Mouse (Mus musculus) embryonic facial prominence, embryonic 14.5 days (tissue): ENCODE data around the gene Krt76. TPM values are rescaled to one million over a fixed set of nuclear protein-coding genes. Genes with fewer than 3 reads are reported as not detected.
A peak's percentile ranks its signal among the peaks of the same experiment; 100 is the strongest.

Experiments used
- ATAC-seq: fragments of 200-750 bp; cut with Nextera tagmentation; 2 replicates; pipeline ENCODE4 v1.8.0; 2017; ENCODE audit warnings: low read depth, moderate number of reproducible peaks, moderate TSS enrichment
- DNase-seq: peaks from one replicate; pipeline ENCODE4 v3.0.0-alpha.2; 2015; ENCODE audit warnings: low spot score
- H3K27ac ChIP-seq: fragments of 300-500 bp; sonication (generic); replicated peaks from 2 replicates; pipeline ENCODE4 v1.5.1; 2014; ENCODE audit warnings: low read depth, mild to moderate bottlenecking, low read length, moderate library complexity
- H3K27me3 ChIP-seq: fragments of 300-500 bp; sonication (generic); replicated peaks from 2 replicates; pipeline ENCODE4 v1.6.1; 2014; ENCODE audit warnings: low read length; ENCODE audit not compliant: control insufficient read depth, insufficient read depth
- H3K36me3 ChIP-seq: fragments of 300-500 bp; sonication (generic); 2 replicates; pipeline ENCODE4 v1.6.1; 2014; ENCODE audit warnings: low read length, mixed read lengths; ENCODE audit not compliant: control insufficient read depth, insufficient read depth
- H3K4me1 ChIP-seq: fragments of 300-500 bp; sonication (generic); 2 replicates; pipeline ENCODE4 v1.6.1; 2014; ENCODE audit warnings: antibody characterized with exemption, low read length; ENCODE audit not compliant: control insufficient read depth, insufficient read depth
- H3K4me2 ChIP-seq: fragments of 300-500 bp; sonication (generic); 2 replicates; pipeline ENCODE4 v1.6.1; 2014; ENCODE audit warnings: low read depth, mild to moderate bottlenecking, low read length, moderate library complexity, mixed read lengths
- H3K4me3 ChIP-seq: fragments of 300-500 bp; sonication (generic); 2 replicates; pipeline ENCODE4 v1.5.1; 2014; ENCODE audit warnings: low read depth, mild to moderate bottlenecking, low read length
- H3K9ac ChIP-seq: fragments of 300-500 bp; sonication (generic); 2 replicates; pipeline ENCODE4 v1.6.1; 2014; ENCODE audit warnings: low read depth, mild to moderate bottlenecking, low read length, moderate library complexity, mixed read lengths
- H3K9me3 ChIP-seq: fragments of 300-500 bp; sonication (generic); 2 replicates; pipeline ENCODE4 v1.6.1; 2016; ENCODE audit warnings: low read length; ENCODE audit not compliant: control insufficient read depth
- WGBS: fragments of 180-500 bp; shearing (Covaris S2); extraction: QIAGEN DNeasy Blood & Tissue Kit; methylation state at CpG from one replicate; pipeline ENCODE4 v1.1.7; 2014; 5-methylcytosine and 5-hydroxymethylcytosine counted together
- polyA plus RNA-seq: library from polyadenylated mRNA; unstranded; fragments of >200 nt; fragmentation: Nextera tagmentation; extraction: Ambion mirVana; gene quantifications from 2 replicates; pipeline ENCODE4 v1.2.1, GENCODE M21; 2014

Krt76 gene
- 0.31 and 0.68 TPM in 2 replicates for polyA plus RNA-seq

DNA sequence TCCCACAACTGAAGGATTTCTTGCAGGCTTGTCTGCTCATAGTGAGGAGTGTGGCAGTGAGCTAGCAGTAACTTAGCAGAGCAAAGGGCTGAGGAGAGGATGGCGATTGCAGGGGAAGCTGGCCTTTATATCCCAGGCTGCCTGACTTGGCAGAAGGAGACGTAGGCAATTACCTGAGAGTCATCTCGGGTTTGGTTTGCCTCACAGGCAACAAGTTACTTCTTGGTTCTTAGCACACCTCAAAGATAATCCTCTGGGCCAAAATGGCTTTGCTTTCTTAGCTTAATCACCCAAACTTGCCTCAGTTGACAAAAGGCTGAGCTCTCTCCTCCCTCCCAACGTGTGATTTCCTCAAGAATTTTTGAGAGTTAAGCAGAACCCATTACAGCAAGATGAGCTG is at the start of gene Krt76:
Gene Krt76 (minus strand): TSS at position 101 of the 400 bp plus-strand sequence.
- Histone ChIP-seq H3K27ac (no peak within 1 kb of the TSS), H3K9me3 (no peaks in the 10 kb centered on the region), H3K27me3 (no peaks in the 10 kb centered on the region), H3K4me3 (no peak within 1 kb of the TSS), H3K36me3 (no peaks in the 10 kb centered on the region), H3K4me1 (no peaks in the 10 kb centered on the region), H3K4me2 (no peak within 1 kb of the TSS), H3K9ac (no peak within 1 kb of the TSS)
- WGBS = 53% methylated on average over 4 of the region's 4 CpGs
- DNase-seq (no peak), ATAC-seq (no peak)

DNA sequence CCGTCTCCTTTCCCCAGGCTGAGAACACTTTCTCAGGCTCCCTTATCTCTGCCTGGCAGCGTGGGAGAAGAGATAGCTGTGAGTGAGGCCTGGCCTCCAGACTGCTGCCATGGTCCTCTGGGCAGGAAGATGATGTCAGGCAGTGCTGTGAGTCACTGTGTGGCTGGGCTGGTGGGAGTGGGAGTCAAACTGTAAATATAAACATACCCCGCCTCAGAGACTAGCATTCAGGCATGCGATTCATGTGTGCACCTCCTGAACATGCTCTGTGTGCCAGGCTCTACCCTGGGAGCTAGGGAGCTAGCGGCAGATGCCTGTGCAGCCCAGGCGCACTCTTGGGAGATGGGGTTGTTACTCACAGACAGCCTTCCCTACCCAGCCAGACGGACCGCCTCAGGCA is 49.2 kb upstream of the Krt76 start:
- no peaks in the 10 kb centered on the region for H3K9me3 ChIP-seq
- H3K9ac ChIP-seq = no peak overlapping the region
- no peaks in the 10 kb centered on the region for H3K27me3 ChIP-seq
- WGBS = 38% methylated on average over 6 of the region's 8 CpGs
- H3K4me1 ChIP-seq = no peaks in the 10 kb centered on the region
- H3K36me3 ChIP-seq = no peaks in the 10 kb centered on the region
- H3K27ac ChIP-seq = no peak overlapping the region
- H3K4me2 ChIP-seq = no peak overlapping the region
- ATAC-seq = no peak
- no peak overlapping the region for H3K4me3 ChIP-seq
- DNase-seq = no peak

DNA sequence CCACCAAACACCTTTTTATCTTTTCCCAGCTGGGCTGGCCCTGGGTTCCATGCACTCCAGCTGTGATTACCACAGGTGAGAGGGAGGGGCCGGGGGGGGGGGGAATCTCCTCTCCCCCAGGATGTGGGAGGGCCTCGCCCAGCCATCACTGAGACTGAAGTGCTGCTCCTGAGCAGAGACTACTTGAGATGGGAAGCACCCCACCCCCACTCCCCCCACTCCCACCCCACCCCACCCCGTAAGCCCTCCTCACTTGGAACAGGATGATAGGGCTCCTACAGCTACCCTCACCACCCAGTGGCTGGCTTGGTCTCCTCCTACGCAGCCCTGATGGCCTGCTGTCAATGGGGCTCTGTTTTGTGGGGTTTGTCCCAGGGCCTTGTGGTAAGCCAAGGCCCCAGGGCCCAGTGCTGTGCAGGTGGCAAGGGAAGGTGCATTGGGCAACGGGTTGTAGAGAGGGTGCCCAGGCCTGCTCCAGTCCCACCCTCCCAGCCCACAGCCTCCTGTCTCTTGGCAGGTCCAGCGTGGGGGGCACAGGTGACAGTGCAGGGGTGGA is 47.6 kb upstream of the Krt76 start, which contains the start of gene Krt79:
Gene Krt79 (minus strand): TSS at position 51 of the 556 bp plus-strand sequence.
- no peaks in the 10 kb centered on the region for H3K4me1 ChIP-seq
- H3K9me3 ChIP-seq = no peaks in the 10 kb centered on the region
- no peak within 1 kb of the TSS for H3K4me3 ChIP-seq
- no peak for DNase-seq
- H3K27me3 ChIP-seq = no peaks in the 10 kb centered on the region
- WGBS = 71% methylated on average over 4 of the region's 6 CpGs
- ATAC-seq = no peak
- H3K9ac ChIP-seq = no peak within 1 kb of the TSS; the same call in 1 of the 2 replicates
- no peak within 1 kb of the TSS for H3K4me2 ChIP-seq
- H3K27ac ChIP-seq = no peak within 1 kb of the TSS
- no peaks in the 10 kb centered on the region for H3K36me3 ChIP-seq

DNA sequence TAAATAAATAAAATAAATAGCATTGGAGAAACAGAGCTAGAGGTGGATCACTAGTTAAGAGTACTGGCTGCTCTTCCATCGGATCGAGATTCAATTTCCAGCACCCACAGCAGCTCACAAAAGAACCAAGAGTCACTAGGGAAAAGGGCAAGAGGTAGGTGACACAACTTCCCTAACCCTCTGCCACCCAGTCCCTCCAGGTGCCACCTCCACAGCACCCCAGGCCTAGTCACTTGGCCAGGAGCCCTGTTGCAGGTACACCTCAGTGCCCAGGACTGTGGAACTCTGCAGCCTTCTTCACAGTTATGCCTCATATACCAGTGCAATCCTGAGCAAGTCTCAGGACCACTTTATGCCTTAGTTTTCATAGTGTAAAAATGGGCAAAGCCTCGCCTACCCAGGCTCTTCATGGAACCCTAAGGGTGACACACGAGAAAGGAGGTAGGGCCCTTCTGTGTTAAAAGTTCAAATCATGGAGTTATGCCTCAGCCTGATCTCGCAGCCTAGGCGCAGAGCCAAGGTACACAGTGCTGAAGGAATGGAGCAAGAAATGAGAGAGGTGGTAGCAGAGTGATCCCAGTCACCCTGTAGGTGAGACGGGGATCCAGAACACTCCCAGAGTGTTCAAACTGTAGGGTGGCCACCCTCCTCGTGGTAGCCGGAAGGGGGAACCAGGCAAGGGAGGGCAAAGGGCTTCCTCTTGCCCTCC is 46.0 kb upstream of the Krt76 start:
- H3K4me3 ChIP-seq = no peak overlapping the region
- ATAC-seq (no peak), DNase-seq (no peak)
- no peak overlapping the region for H3K27ac ChIP-seq
- H3K27me3 ChIP-seq = no peaks in the 10 kb centered on the region
- H3K4me2 ChIP-seq = no peak overlapping the region
- no peaks in the 10 kb centered on the region for H3K36me3 ChIP-seq
- H3K9ac ChIP-seq = no peak overlapping the region
- WGBS = 80% methylated on average over 9 of the region's 9 CpGs
- H3K9me3 ChIP-seq = no peaks in the 10 kb centered on the region
- no peaks in the 10 kb centered on the region for H3K4me1 ChIP-seq

DNA sequence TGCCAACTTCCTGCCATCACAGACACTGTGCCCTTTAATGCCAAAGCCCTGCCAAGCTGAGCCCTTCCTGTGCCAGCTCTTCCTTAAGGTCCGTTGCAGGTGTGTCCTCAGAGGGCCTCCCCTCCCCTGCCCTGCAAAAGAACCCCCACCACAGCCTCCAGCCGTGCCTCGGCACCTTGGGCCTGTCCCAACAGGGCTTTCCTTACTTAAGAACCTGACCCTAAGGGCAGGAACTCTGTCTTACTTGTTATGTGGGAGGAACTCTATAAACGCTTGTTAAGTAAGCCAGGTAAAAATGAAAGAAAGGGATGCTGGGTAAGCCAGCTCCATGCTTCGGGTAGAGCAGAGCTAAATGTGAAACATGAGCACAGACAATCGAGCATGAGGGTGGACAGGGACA is 40.3 kb upstream of the Krt76 start:
- no peak overlapping the region for H3K4me3 ChIP-seq
- no peaks in the 10 kb centered on the region for H3K36me3 ChIP-seq
- H3K4me2 ChIP-seq = no peak overlapping the region
- peaks cover 7% of the 10 kb centered on the region; the same call in 1 of the 2 replicates for H3K4me1 ChIP-seq
- no peak overlapping the region for H3K27ac ChIP-seq
- H3K9me3 ChIP-seq = no peaks in the 10 kb centered on the region
- DNase-seq (no peak), ATAC-seq (no peak)
- peaks cover 13% of the 10 kb centered on the region; the same call in 1 of the 2 replicates for H3K27me3 ChIP-seq
- WGBS = 59% methylated on average over 6 of the region's 6 CpGs
- no peak overlapping the region for H3K9ac ChIP-seq

DNA sequence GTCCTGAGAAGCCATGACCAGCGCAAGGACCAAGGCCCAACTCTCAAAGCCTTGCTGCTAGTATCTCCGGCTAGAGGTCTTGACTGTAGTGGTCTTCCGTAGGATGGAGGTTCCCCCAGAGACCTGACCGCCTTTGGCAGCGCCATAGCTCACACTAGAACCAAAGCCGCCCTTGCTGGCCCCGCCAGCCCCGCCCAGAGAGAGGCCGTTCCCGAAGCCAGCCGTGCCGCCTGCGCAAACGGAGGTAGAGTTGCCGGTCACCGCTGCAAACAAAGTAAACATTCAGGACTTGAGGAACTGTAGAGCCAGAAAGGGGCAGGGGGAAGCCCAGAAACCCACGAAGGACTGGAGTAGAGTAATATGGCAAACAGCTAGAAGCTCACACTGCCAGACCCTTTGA is 36.9 kb upstream of the Krt76 start:
- peak overlapping the region; percentile 35 for H3K9ac ChIP-seq
- ATAC-seq (no peak), DNase-seq (peak; percentile 32)
- H3K27ac ChIP-seq = no peak overlapping the region
- H3K36me3 ChIP-seq = no peaks in the 10 kb centered on the region
- peak overlapping the region; percentile 17 for H3K4me3 ChIP-seq
- 13% methylated on average over 17 of the region's 17 CpGs for WGBS
- no peaks in the 10 kb centered on the region for H3K9me3 ChIP-seq
- H3K4me1 ChIP-seq = peaks cover 7% of the 10 kb centered on the region
- H3K27me3 ChIP-seq = peaks cover 13% of the 10 kb centered on the region; the same call in 1 of the 2 replicates
- peak overlapping the region; percentile 54 for H3K4me2 ChIP-seq

DNA sequence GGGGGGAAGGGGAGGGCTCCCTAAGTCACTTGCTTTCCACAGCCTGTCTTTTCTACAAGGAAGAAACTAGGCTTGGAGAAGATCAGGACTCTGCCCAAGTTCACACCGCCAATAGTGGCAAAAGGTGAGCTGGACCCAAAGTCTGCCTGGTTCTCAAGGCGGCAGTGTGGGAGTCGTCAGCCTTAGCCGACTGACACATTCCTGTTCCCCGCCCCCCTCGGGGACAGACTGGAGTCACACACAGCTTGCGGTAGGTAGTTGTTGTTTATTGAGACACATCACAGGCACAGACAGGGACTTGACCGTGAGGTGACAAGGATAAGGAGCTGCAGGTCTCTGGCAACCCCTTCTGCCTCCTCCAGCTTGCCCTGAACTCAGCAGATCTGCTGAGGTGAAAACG is 36.4 kb upstream of the Krt76 start:
- Histone ChIP-seq H3K9me3 (no peaks in the 10 kb centered on the region), H3K36me3 (no peaks in the 10 kb centered on the region), H3K4me1 (peaks cover 7% of the 10 kb centered on the region), H3K27ac (no peak overlapping the region), H3K4me2 (peak overlapping the region; percentile 54; the same call in 1 of the 2 replicates), H3K4me3 (no peak overlapping the region), H3K9ac (peak overlapping the region; percentile 35; the same call in 1 of the 2 replicates), H3K27me3 (peaks cover 13% of the 10 kb centered on the region; the same call in 1 of the 2 replicates)
- no peak for DNase-seq
- ATAC-seq = no peak
- 16% methylated on average over 6 of the region's 9 CpGs for WGBS

DNA sequence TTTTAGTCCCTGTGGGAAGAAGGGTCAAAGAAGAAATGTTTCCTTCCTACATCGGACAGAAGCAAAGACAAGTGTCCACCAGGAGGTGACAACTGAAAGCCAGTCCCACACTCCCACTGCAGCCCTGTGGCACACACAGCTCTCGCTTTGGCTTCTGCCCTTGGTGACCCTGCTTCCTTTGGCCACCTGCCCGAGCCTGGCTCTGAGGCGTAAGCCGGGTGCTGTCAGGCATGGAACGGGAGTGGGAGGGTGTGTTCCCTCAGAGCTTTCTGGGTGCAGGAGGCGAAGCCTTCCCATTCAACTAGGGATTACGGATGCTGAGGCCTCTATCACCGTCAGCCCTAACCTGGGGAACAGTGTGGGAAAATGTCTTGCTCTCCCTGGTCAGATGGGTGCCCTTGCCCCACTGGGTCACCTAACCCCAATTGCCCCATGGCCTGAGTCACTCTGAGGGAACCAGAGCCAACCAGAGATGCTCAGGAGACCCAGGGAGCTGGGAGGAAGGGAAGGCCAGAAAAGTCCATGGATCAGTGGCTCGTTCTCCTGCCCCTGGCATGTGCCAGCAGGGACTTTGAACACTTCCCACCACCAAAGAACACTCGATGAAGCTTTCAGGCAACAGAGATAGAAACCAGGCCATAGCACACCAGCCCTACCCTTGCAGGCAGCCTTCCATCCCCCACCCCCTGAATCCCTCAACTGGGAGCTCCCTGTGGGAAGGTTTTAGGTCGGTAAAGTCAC is 34.8 kb upstream of the Krt76 start:
- DNase-seq (no peak), ATAC-seq (no peak)
- H3K36me3 ChIP-seq = no peaks in the 10 kb centered on the region
- no peak overlapping the region for H3K27ac ChIP-seq
- H3K9ac ChIP-seq = no peak overlapping the region
- peaks cover 7% of the 10 kb centered on the region for H3K4me1 ChIP-seq
- no peaks in the 10 kb centered on the region for H3K9me3 ChIP-seq
- no peak overlapping the region for H3K4me3 ChIP-seq
- WGBS = 64% methylated on average over 12 of the region's 12 CpGs
- no peak overlapping the region for H3K4me2 ChIP-seq
- H3K27me3 ChIP-seq = peaks cover 13% of the 10 kb centered on the region; the same call in 1 of the 2 replicates
